Mouse (Mus musculus) heart, embryonic 16.5 days (tissue): ENCODE measurements at regions not wholly inside any gene's neighbourhood (a gene's known extent, or its start where the extent isn't known, plus 50 kb on each side); places are given as distances from the start of the nearest gene placed in this dataset.

Experiments
- ATAC-seq: fragments of 200-750 bp; cut with Nextera tagmentation; replicated peaks from 2 replicates; pipeline ENCODE4 v1.8.0; 2017; ENCODE audit warnings: moderate number of reproducible peaks; ENCODE audit not compliant: insufficient read depth, low FRiP score; ENCODE audit errors: extremely low read depth
- H3K27ac ChIP-seq: fragments of 300-500 bp; sonication (generic); 2 replicates; pipeline ENCODE4 v1.5.1; 2014; ENCODE audit warnings: mild to moderate bottlenecking, low read length, control low read depth, moderate library complexity
- H3K27me3 ChIP-seq: fragments of 300-500 bp; sonication (generic); 2 replicates; pipeline ENCODE4 v1.6.1; 2014; ENCODE audit warnings: low read length, mixed read lengths; ENCODE audit not compliant: control insufficient read depth, insufficient read depth
- H3K36me3 ChIP-seq: fragments of 300-500 bp; sonication (generic); 2 replicates; pipeline ENCODE4 v1.6.1; 2014; ENCODE audit not compliant: control insufficient read depth, insufficient read depth
- H3K4me1 ChIP-seq: fragments of 300-500 bp; sonication (generic); 2 replicates; pipeline ENCODE4 v1.6.1; 2014; ENCODE audit warnings: low read length, mixed read lengths; ENCODE audit not compliant: control insufficient read depth, insufficient read depth
- H3K4me2 ChIP-seq: fragments of 300-500 bp; sonication (generic); 2 replicates; pipeline ENCODE4 v1.6.1; 2014; ENCODE audit warnings: low read depth, mild to moderate bottlenecking, control low read depth, low read length
- H3K4me3 ChIP-seq: fragments of 300-500 bp; sonication (generic); 2 replicates; pipeline ENCODE4 v1.5.1; 2014; ENCODE audit warnings: mild to moderate bottlenecking, control low read depth, low read length
- H3K9ac ChIP-seq: fragments of 300-500 bp; sonication (generic); 2 replicates; pipeline ENCODE4 v1.6.1; 2014; ENCODE audit warnings: low read length, control low read depth
- H3K9me3 ChIP-seq: fragments of 300-500 bp; sonication (generic); replicated peaks from 2 replicates; pipeline ENCODE4 v1.6.1; 2016; ENCODE audit warnings: low read length; ENCODE audit not compliant: control insufficient read depth
- WGBS: fragments of 180-500 bp; shearing (Covaris S2); extraction: QIAGEN DNeasy Blood & Tissue Kit; methylation state at CpG from one replicate; pipeline ENCODE4 v1.1.7; 2014; 5-methylcytosine and 5-hydroxymethylcytosine counted together

- Histone ChIP-seq H3K4me3 (no peak overlapping the region), H3K27me3 (no peaks in the 10 kb centered on the region), H3K9ac (no peak overlapping the region), H3K36me3 (no peaks in the 10 kb centered on the region), H3K4me1 (no peaks in the 10 kb centered on the region), H3K4me2 (no peak overlapping the region), H3K27ac (no peak overlapping the region), H3K9me3 (no peaks in the 10 kb centered on the region)
- ATAC-seq = no peak
- 81% methylated on average over 3 of the region's 3 CpGs for WGBS
Observed at GRCm38 (mm10) chr10:97054472-97054871, 424.9 kb upstream of the Dcn start.

GRCm38 (mm10) chr10:97061961-97062360 lies 417.4 kb upstream of the Dcn start:
- Histone ChIP-seq H3K9me3 (no peaks in the 10 kb centered on the region), H3K36me3 (no peaks in the 10 kb centered on the region), H3K9ac (no peak overlapping the region), H3K27ac (no peak overlapping the region), H3K4me3 (no peak overlapping the region), H3K4me2 (no peak overlapping the region), H3K4me1 (no peaks in the 10 kb centered on the region), H3K27me3 (no peaks in the 10 kb centered on the region)
- ATAC-seq = no peak
- WGBS = 78% methylated on average over 3 of the region's 3 CpGs

- H3K4me1 ChIP-seq = no peaks in the 10 kb centered on the region
- no peaks in the 10 kb centered on the region for H3K36me3 ChIP-seq
- no peak overlapping the region for H3K4me3 ChIP-seq
- H3K27me3 ChIP-seq = no peaks in the 10 kb centered on the region
- no peak overlapping the region for H3K27ac ChIP-seq
- no peak overlapping the region for H3K9ac ChIP-seq
- no peak for ATAC-seq
- H3K9me3 ChIP-seq = no peaks in the 10 kb centered on the region
- H3K4me2 ChIP-seq = no peak overlapping the region
Observed at GRCm38 (mm10) chr10:97064546-97064945, 414.9 kb upstream of the Dcn start.

- H3K9me3 ChIP-seq = no peaks in the 10 kb centered on the region
- no peak overlapping the region for H3K27ac ChIP-seq
- H3K27me3 ChIP-seq = no peaks in the 10 kb centered on the region
- H3K4me1 ChIP-seq = no peaks in the 10 kb centered on the region
- ATAC-seq = no peak
- 80% methylated on average over 5 of the region's 5 CpGs for WGBS
- no peak overlapping the region for H3K4me3 ChIP-seq
- no peaks in the 10 kb centered on the region for H3K36me3 ChIP-seq
- no peak overlapping the region for H3K4me2 ChIP-seq
- H3K9ac ChIP-seq = no peak overlapping the region
Observed at GRCm38 (mm10) chr10:97078022-97078473, 401.4 kb upstream of the Dcn start.

- WGBS = 90% methylated on average over 6 of the region's 6 CpGs
Observed at GRCm38 (mm10) chr10:97079575-97079974, 399.8 kb upstream of the Dcn start.

GRCm38 (mm10) chr10:97087286-97087685 lies 392.1 kb upstream of the Dcn start:
- Histone ChIP-seq H3K27ac (no peak overlapping the region), H3K9me3 (no peaks in the 10 kb centered on the region), H3K4me1 (no peaks in the 10 kb centered on the region), H3K9ac (no peak overlapping the region), H3K4me3 (no peak overlapping the region), H3K27me3 (no peaks in the 10 kb centered on the region), H3K4me2 (no peak overlapping the region), H3K36me3 (no peaks in the 10 kb centered on the region)
- no peak for ATAC-seq
- WGBS = 73% methylated on average over 5 of the region's 5 CpGs

More at GRCm38 (mm10) chr10:97079575-97079974, 399.8 kb upstream of the Dcn start:
- H3K9ac ChIP-seq = no peak overlapping the region
- no peak overlapping the region for H3K27ac ChIP-seq
- H3K4me2 ChIP-seq = no peak overlapping the region
- no peaks in the 10 kb centered on the region for H3K27me3 ChIP-seq
- H3K4me1 ChIP-seq = no peaks in the 10 kb centered on the region
- no peaks in the 10 kb centered on the region for H3K9me3 ChIP-seq
- no peak for ATAC-seq
- no peaks in the 10 kb centered on the region for H3K36me3 ChIP-seq
- no peak overlapping the region for H3K4me3 ChIP-seq

- no peaks in the 10 kb centered on the region for H3K4me1 ChIP-seq
- no peaks in the 10 kb centered on the region for H3K36me3 ChIP-seq
- H3K27ac ChIP-seq = no peak overlapping the region
- H3K9ac ChIP-seq = no peak overlapping the region
- no peak for ATAC-seq
- H3K9me3 ChIP-seq = no peaks in the 10 kb centered on the region
- H3K4me3 ChIP-seq = no peak overlapping the region
- H3K27me3 ChIP-seq = no peaks in the 10 kb centered on the region
- WGBS = 88% methylated on average over 7 of the region's 7 CpGs
- no peak overlapping the region for H3K4me2 ChIP-seq
Observed at GRCm38 (mm10) chr10:97090254-97090653, 389.2 kb upstream of the Dcn start.

GRCm38 (mm10) chr10:97093886-97094285 lies 385.5 kb upstream of the Dcn start:
- ATAC-seq = no peak
- Histone ChIP-seq H3K27ac (no peak overlapping the region), H3K4me2 (no peak overlapping the region), H3K27me3 (no peaks in the 10 kb centered on the region), H3K4me3 (no peak overlapping the region), H3K9ac (no peak overlapping the region), H3K36me3 (no peaks in the 10 kb centered on the region), H3K9me3 (no peaks in the 10 kb centered on the region), H3K4me1 (no peaks in the 10 kb centered on the region)
- WGBS = 62% methylated on average over 3 of the region's 3 CpGs

GRCm38 (mm10) chr10:97114501-97114900 lies 364.9 kb upstream of the Dcn start:
- H3K9ac ChIP-seq = no peak overlapping the region
- no peaks in the 10 kb centered on the region for H3K9me3 ChIP-seq
- no peak overlapping the region for H3K4me2 ChIP-seq
- H3K27me3 ChIP-seq = no peaks in the 10 kb centered on the region
- no peak for ATAC-seq
- 79% methylated on average over 3 of the region's 3 CpGs for WGBS
- H3K4me1 ChIP-seq = no peaks in the 10 kb centered on the region
- H3K27ac ChIP-seq = no peak overlapping the region
- H3K4me3 ChIP-seq = no peak overlapping the region
- no peaks in the 10 kb centered on the region for H3K36me3 ChIP-seq

- ATAC-seq = no peak
- Histone ChIP-seq H3K4me1 (no peaks in the 10 kb centered on the region), H3K9me3 (peaks cover 4% of the 10 kb centered on the region; the same call in 1 of the 2 replicates), H3K36me3 (no peaks in the 10 kb centered on the region), H3K27me3 (no peaks in the 10 kb centered on the region), H3K27ac (no peak overlapping the region), H3K4me3 (no peak overlapping the region), H3K9ac (no peak overlapping the region), H3K4me2 (no peak overlapping the region)
- 78% methylated on average over 1 of the region's 1 CpGs for WGBS
Observed at GRCm38 (mm10) chr10:97122693-97123092, 356.7 kb upstream of the Dcn start.
